Mouse (Mus musculus) heart, postnatal 36 days (tissue): Measurements from ENCODE around the gene A530016L24Rik. TPM values are rescaled to one million over a fixed set of nuclear protein-coding genes. Genes with fewer than 3 reads are reported as not detected.
A peak's percentile ranks its signal among the peaks of the same experiment; 100 is the strongest.

Source experiments
- DNase-seq, 2 experiments: peaks; one replicate each; pipeline ENCODE4 v3.0.0; 2021 to 2022
- intact Hi-C: fragments of 180-260 bp; cut with DNase I; formaldehyde crosslinking; loops from one replicate; pipeline ENCODE4 v1.15.1; 2025
- total RNA-seq, 2 experiments: library from RNA; stranded (reverse); gene quantifications; 2 replicates each; pipeline ENCODE4 v1.2.3; 2021

Gene A530016L24Rik
- total RNA-seq, 2 experiments from 2014 or later: 26.0 to 29.9 TPM

- no peak for DNase-seq
- intact Hi-C loops: loop anchor here (2.0 kb wide), 1 partner anchor 45 kb away; no protein-coding TSS in a partner anchor
Observed at GRCm38 (mm10) chr12:112497731-112498130, 8.5 kb downstream of the A530016L24Rik start.

DNA sequence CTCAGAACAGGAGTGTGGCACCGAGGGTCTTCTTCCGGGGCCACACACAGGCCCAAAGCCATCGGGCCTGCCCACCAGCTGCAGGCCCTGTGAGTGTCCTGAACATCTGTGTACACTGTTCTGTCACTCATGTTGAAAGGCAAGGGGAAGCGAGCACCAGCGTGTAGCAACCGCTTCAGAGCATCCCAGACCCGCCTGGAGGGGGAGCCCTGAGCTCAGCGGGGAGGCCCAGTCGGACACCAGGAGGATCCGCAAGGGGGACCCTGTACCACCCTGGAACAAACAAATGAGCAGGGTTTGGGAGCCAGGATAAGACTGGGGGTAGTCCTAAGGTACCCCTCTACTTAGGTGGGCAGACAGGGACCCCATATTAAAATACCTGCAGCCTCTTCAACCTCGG, 9.4 kb downstream of the A530016L24Rik start:
- DNase-seq: no peak
- intact Hi-C loops: loop anchor here (2.0 kb wide), 1 partner anchor 44 kb away; no protein-coding TSS in a partner anchor

DNA sequence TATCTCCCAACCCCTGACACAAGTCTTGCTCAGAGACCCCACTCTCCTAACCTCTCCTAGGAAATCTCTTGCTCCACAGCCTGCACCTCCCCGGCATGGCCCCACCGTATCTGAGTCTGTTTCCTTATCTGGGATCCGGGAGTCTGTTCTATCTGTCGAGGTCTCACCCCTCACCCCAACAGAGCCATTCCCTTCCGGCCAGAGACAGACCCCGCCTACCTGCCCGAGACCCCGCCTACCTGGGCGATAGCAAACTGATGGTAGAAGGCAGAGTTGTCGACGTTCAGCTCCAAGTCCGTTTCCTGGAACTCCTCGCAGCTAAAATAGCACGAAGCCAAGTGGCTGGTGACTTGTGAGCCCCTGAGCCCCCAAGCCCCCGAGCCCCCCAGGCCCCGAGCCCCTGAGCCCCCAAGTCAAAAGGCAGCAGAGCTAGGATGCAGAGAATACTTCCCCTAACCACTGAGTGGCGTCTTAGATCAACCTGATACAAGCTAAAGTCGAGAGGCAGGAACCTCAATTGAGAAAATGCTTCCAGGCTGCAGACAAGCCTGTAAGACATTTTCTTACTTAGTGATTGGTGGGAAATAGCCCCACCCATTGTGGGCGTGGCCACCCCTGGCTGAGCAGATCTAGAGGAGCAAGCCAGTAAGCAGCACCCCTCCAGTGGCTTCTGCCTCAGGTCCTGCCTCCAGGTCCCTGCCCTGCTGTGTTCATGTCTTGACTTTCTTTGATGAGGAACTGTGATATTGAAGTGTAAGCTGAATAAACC, 13.9 kb downstream of the A530016L24Rik start:
- intact Hi-C loops: loop anchor here (5.0 kb wide), 1 partner anchor 104 kb away; no protein-coding TSS in a partner anchor
- no peak for DNase-seq

GRCm38 (mm10) chr12:112506267-112506666, 17.0 kb downstream of the A530016L24Rik start:
- DNase-seq: no peak
- intact Hi-C loops: no loop called here

DNA sequence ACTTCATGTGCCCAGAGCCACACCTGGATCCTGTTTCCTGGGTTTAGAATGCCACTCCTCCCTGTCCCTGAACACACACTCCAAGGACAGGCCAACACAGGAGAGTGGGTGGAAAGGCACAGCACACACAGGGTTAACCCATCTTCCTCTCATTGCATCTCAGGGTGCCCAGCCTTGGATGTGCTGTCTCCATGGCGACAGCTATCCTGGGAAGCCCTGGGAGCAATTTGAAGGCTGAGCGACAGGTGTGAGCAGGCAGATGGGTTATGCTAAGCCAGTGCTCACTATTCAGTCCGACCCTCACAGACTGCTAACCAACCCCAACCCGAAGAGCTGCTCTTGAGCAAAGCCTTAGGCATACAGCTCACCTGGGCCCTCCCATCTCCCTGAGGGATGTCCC, 18.0 kb downstream of the A530016L24Rik start:
- intact Hi-C loops: no loop called here
- DNase-seq: no peak

DNA sequence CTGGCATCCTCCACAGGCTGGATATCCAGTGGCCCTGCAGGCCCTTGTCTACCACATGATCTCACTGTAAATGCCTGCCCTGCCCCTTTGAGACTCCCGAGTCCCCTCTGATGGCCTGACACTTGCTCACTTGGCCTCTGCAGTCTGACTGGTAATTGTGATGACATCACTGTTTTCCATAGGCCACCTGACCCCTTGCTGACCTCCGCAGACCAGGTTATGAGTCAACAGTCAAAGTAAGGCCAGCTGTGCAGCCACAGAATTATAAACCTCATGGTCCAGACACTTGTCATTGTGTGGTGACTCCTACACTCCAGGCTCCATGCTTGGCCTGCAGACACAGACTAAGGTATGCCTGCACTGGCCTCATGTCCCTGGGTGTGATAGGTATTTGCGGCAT, 18.7 kb downstream of the A530016L24Rik start:
- intact Hi-C loops: no loop called here
- DNase-seq: no peak

GRCm38 (mm10) chr12:112510365-112510732, 21.1 kb downstream of the A530016L24Rik start:
- intact Hi-C loops: no loop called here
- no peak for DNase-seq

GRCm38 (mm10) chr12:112510733-112511372, 21.6 kb downstream of the A530016L24Rik start:
- intact Hi-C loops: no loop called here
- peak in 1 of 2 experiments; percentile 15 for DNase-seq

DNA sequence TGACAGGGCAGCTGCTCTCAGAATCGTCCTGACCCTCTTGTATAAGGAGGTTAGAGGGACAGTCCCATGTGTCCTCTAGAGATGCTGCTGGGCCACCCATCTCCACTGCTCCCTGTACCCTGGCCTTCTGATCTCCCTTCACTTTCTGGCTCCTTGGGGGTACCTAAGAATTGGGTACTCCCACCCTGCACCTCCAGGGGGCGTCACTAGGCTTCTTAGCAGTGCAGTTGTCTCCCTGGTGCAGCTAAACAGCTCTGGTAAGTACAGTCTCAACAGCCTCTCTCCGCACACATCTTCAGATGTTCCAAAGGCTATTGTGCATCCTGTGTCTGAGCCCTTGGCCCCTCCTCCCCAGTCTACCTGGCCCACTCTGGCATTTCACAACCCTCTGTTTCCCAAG, 25.6 kb downstream of the A530016L24Rik start:
- intact Hi-C loops: no loop called here

DNA sequence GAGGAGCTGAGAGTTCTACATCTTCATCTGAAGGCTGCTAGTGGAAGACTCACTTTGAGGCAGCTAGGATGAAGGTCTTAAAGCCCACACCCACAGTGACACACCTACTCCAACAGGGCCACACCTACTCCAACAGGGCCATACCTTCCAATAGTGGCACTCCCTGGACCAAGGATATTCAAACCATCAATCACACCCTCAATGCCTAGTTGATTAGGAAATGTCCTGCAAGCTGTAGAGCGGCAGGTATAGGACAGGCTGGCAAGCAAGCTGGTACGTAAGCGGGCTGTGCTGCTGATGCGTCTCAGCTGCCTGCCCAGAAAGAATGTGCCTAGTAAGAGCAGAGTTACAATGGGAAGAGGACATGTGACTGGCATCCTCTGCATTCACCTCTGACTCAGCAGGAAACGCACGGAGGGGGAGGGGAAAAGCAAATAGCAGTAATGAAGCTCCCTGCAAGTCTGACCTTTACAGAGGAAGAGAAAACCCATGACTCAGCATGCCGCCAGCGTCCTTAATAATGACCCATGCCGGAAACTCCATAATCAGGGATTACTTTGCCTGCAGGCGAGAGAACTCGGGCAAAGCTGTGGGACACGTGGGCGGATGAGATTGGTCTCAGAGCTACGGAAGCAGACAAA, 27.6 kb downstream of the A530016L24Rik start, which contains the start of gene Tmem179:
Gene Tmem179 (minus strand): TSS at position 51 of the 641 bp plus-strand sequence.
- intact Hi-C loops: loop anchor here (2.0 kb wide), 1 partner anchor 26 kb away; no protein-coding TSS in a partner anchor
- DNase-seq: peak; percentile 36 to 41

More for the DNA sequence above, 25.6 kb downstream of the A530016L24Rik start:
- DNase-seq: no peak

GRCm38 (mm10) chr12:112518105-112518504, 28.9 kb downstream of the A530016L24Rik start:
- no peak for DNase-seq

DNA sequence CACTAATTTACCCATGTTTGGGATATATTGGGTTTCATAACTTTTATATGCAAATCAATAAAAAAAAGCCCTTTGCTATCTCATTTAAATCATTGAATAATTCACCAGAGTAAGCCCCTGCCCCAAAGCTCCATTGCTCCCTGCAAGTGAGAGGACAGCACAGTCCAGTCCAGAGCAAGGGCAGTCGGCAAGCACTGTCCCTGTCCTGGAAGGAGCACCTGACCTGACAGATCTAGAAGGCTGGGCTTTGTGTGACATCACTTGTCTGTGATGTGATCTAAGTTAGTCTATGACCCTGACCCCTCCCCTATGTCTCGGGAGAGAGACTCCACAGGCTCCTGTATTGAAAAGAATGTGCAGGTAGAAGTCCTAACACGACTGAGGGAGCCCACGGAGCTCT, 44.5 kb downstream of the A530016L24Rik start:
- intact Hi-C loops: no loop called here
- no peak for DNase-seq

More at GRCm38 (mm10) chr12:112518105-112518504, 28.9 kb downstream of the A530016L24Rik start:
- intact Hi-C loops: no loop called here

- no peak for DNase-seq
- intact Hi-C loops: no loop called here
Observed at GRCm38 (mm10) chr12:112537233-112537632, 48.0 kb downstream of the A530016L24Rik start.

DNA sequence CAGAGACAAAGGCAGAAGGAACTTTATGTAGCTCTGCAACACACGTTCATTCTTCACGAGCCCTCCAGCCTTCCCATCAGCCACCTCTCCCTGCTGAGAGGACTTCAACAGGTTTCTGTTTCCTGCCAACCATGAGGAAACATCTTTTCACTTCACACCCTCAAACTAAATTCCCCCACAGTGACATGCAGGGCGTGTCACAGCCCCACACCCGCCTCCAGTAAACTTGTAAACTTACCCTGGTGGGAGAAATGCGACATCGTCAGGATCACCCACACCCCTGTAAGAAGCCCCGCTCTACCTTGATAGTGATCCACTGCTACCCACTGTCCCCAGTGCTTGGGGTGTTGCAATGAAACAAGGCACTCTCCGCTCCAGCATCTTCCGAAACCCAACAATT, 49.1 kb downstream of the A530016L24Rik start:
- no peak for DNase-seq
- intact Hi-C loops: no loop called here

- intact Hi-C loops: no loop called here
Observed at GRCm38 (mm10) chr12:112539466-112539965, 50.3 kb downstream of the A530016L24Rik start.

DNA sequence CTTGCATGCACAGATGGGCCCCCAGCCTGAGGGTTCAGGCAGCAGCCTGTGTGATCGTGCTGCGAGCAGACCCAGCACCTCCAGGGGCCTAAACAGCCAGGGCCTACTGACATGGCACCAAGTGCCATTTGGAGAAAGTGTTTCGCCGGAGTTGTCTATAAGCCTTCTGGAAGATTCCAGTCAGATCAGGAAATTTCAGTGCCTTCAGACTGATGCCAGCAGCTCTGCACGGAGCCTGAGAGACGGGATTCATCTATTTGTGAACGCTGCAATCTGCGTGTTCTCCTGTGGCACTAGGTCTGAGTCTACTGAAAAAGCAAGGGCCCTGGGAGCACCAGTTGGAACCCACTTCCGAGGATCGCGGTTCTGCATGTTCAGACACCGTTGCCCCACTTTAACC, 51.1 kb downstream of the A530016L24Rik start:
- DNase-seq: no peak
- intact Hi-C loops: loop anchor here (5.0 kb wide), 1 partner anchor 163 kb away; no protein-coding TSS in a partner anchor

More at GRCm38 (mm10) chr12:112539466-112539965, 50.3 kb downstream of the A530016L24Rik start:
- no peak for DNase-seq

DNA sequence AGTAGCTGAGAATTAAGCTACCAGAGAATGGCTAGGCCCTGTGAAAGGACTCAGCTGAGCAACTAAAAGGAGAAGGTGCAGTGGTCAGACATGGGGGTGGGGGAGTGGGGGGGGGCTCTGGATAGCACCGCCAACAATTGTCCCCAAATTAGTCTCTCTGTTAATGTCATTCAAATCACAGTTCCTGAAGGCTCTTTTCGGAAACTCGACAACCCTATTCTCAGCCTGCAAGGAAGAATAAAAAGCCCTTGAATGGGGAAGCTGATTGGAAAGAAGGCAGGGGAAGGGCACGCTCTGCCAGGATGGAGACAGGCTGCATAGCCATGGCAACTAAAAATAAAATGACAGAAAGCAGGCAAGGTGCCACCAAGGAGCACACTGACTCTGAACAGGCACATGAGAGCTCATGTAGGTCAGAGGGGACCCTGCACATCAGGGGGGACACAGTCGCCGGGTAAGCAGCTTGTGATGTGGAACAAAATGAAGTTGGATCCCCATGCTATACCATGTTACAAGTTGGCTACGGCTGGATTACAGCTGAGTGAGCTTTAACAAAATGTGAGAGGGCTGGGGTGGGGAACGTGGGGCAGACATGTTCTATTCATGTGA, 52.3 kb downstream of the A530016L24Rik start:
- no peak for DNase-seq
- intact Hi-C loops: loop anchor here (2.0 to 5.0 kb wide), 3 partner anchors 43 to 164 kb away; no protein-coding TSS in a partner anchor

GRCm38 (mm10) chr12:112542257-112542919, 53.1 kb downstream of the A530016L24Rik start:
- intact Hi-C loops: loop anchor here (2.0 to 5.0 kb wide), 3 partner anchors 44 to 165 kb away; no protein-coding TSS in a partner anchor
- no peak for DNase-seq

- peak; percentile 90 to 93 for DNase-seq
- intact Hi-C loops: loop anchor here (1.0 to 5.0 kb wide), 6 partner anchors 44 to 430 kb away; no protein-coding TSS in a partner anchor
Observed at GRCm38 (mm10) chr12:112542920-112543300, 53.7 kb downstream of the A530016L24Rik start.
